Mouse (Mus musculus): ENCODE data around the gene Med31. TPM values are rescaled to one million over a fixed set of nuclear protein-coding genes. Genes with fewer than 3 reads are reported as not detected.

The Med31 gene
- polyA plus RNA-seq, 1 experiment from 2014 or later, result 48.1 TPM

Other genes with a start within 250 kb of the Med31 start
- 0.44 and 0.64 TPM in 2 replicates for gene Aipl1, start 178.1 kb downstream of the Med31 start, polyA plus RNA-seq (2015; fragmentation: Nextera tagmentation; extraction: Ambion mirVana)
- 133 and 138 TPM in 2 replicates for gene Pimreg, start 173.6 kb downstream of the Med31 start, polyA plus RNA-seq (2015; fragmentation: Nextera tagmentation; extraction: Ambion mirVana)
- gene Pitpnm3, start 79.8 kb downstream of the Med31 start, polyA plus RNA-seq (2015; fragmentation: Nextera tagmentation; extraction: Ambion mirVana), result 2.3 and 2.9 TPM in 2 replicates
- gene Gm43951, start 8.8 kb downstream of the Med31 start, polyA plus RNA-seq (2015; fragmentation: Nextera tagmentation; extraction: Ambion mirVana), result 0.11 and 0.16 TPM in 2 replicates
- gene 4933427D14Rik, start 8.1 kb downstream of the Med31 start, polyA plus RNA-seq (2015; fragmentation: Nextera tagmentation; extraction: Ambion mirVana), result 16.1 and 17.0 TPM in 2 replicates
- gene Txndc17, start 8.0 kb downstream of the Med31 start, polyA plus RNA-seq (2015; fragmentation: Nextera tagmentation; extraction: Ambion mirVana), result 178 TPM in 2 replicates
- gene Slc13a5, start 51.6 kb upstream of the Med31 start, polyA plus RNA-seq (2015; fragmentation: Nextera tagmentation; extraction: Ambion mirVana), result 0.35 TPM in 1 of 2 replicates, not detected in the other
- gene Xaf1, start 86.0 kb upstream of the Med31 start, polyA plus RNA-seq (2015; fragmentation: Nextera tagmentation; extraction: Ambion mirVana), result 7.3 and 7.4 TPM in 2 replicates
- not detected in 2 replicates for gene Fbxo39, start 98.9 kb upstream of the Med31 start, polyA plus RNA-seq (2015; fragmentation: Nextera tagmentation; extraction: Ambion mirVana)
- 17.8 and 22.4 TPM in 2 replicates for gene Tekt1, start 146.8 kb upstream of the Med31 start, polyA plus RNA-seq (2015; fragmentation: Nextera tagmentation; extraction: Ambion mirVana)
- gene Smtnl2, start 196.1 kb upstream of the Med31 start, polyA plus RNA-seq (2015; fragmentation: Nextera tagmentation; extraction: Ambion mirVana), result 133 and 136 TPM in 2 replicates
- 0.19 TPM in 1 of 2 replicates, not detected in the other for gene Ggt6, start 219.9 kb upstream of the Med31 start, polyA plus RNA-seq (2015; fragmentation: Nextera tagmentation; extraction: Ambion mirVana)
- 106 and 126 TPM in 2 replicates for gene Mybbp1a, start 225.8 kb upstream of the Med31 start, polyA plus RNA-seq (2015; fragmentation: Nextera tagmentation; extraction: Ambion mirVana)